Mouse (Mus musculus) lung, postnatal 0 days (tissue): ENCODE measurements at regions not wholly inside any gene's neighbourhood (a gene's known extent, or its start where the extent isn't known, plus 50 kb on each side); places are given as distances from the start of the nearest gene placed in this dataset.

Experiments used
- CTCF ChIP-seq: IDR thresholded peaks from 2 replicates; pipeline ENCODE4 v1.5.1; 2016; ENCODE audit warnings: antibody characterized with exemption, mild to moderate bottlenecking
- EP300 ChIP-seq: IDR thresholded peaks from 2 replicates; pipeline ENCODE4 v1.6.1; 2016; ENCODE audit warnings: antibody characterized with exemption, mild to moderate bottlenecking, control low read depth

- TF ChIP-seq CTCF (no peak), EP300 (no peak)
Measured at GRCm38 (mm10) chr5:15854752-15855151, 79.7 kb upstream of the Cacna2d1 start.
